Mouse (Mus musculus): ENCODE data around the gene Dnttip1.

DNA sequence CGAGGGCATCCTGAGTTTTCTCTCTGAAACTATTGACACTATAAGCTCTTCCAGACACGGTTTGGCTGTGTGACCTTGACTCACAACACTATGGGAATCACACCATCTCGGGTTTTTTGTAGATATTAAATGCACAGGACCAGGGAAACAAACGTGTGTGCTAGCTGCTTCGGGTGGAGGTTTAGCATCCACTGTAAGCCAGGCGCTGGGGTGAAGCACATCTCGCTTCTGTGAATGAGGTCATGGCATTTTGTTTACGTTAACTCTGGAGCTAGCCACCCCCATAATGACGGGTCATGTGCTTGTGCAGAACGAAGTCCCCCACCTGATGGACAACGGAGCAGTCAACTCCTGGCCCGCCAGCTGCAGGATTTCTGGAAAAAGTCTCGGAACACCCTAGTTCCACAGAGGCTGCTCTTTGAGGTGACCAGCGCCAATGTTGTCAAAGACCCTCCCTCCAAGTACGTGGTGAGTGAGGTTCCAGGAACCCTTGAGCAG, 40.7 kb downstream of the Dnttip1 start:
- no peak for TF ChIP-seq TAL1 (IDR thresholded peaks at IDR 0.05; ENCODE audit: low read length)
- no peak for TF ChIP-seq GATA1 (IDR thresholded peaks at IDR 0.05; ENCODE audit: low read length)

Measured in erythroblast, embryonic 14.5 days (primary cell).